Mouse (Mus musculus): Measurements from ENCODE around the gene Ngdn. TPM values are rescaled to one million over a fixed set of nuclear protein-coding genes. Genes with fewer than 3 reads are reported as not detected.

Gene Ngdn
- polyA plus RNA-seq, 1 experiment from 2014 or later, result 44.9 TPM

GRCm38 (mm10) chr14:55016876-55017275 is 1.6 kb downstream of the Ngdn start:
- no peaks in the 10 kb centered on the region for H3K9me3 ChIP-seq (ENCODE audit: control insufficient read depth, low read length)
- no peak overlapping the region for H3K27ac ChIP-seq (ENCODE audit: low read depth, low read length)
- no peaks in the 10 kb centered on the region for H3K27me3 ChIP-seq (ENCODE audit: control insufficient read depth, insufficient read depth, low read length)
- peaks cover 2% of the 10 kb centered on the region; the same call in 1 of the 2 replicates for H3K4me1 ChIP-seq (ENCODE audit: control insufficient read depth, insufficient read depth, low read length)
- H3K4me3 ChIP-seq (ENCODE audit: low read depth, low read length), result no peak overlapping the region
- peaks cover 2% of the 10 kb centered on the region for H3K36me3 ChIP-seq (ENCODE audit: control insufficient read depth, insufficient read depth, low read length)
- H3K9ac ChIP-seq (replicated peaks; ENCODE audit: low read depth, low read length), result no peak overlapping the region
- WGBS, result 94% methylated on average over 16 of the region's 16 CpGs
- ATAC-seq (ENCODE audit: low read depth), result no peak
- no peak overlapping the region for H3K4me2 ChIP-seq (ENCODE audit: low read depth, low read length)

- WGBS, result 30% methylated on average over 9 of the region's 9 CpGs
- Histone ChIP-seq H3K27ac (ENCODE audit: low read depth, low read length) (no peak overlapping the region), H3K27me3 (ENCODE audit: control insufficient read depth, insufficient read depth, low read length) (no peaks in the 10 kb centered on the region), H3K4me1 (ENCODE audit: control insufficient read depth, insufficient read depth, low read length) (no peaks in the 10 kb centered on the region), H3K9me3 (ENCODE audit: control insufficient read depth, low read length) (no peaks in the 10 kb centered on the region), H3K4me3 (ENCODE audit: low read depth, low read length) (no peak overlapping the region), H3K4me2 (ENCODE audit: low read depth, low read length) (no peak overlapping the region), H3K36me3 (ENCODE audit: control insufficient read depth, insufficient read depth, low read length) (peaks cover 18% of the 10 kb centered on the region), H3K9ac (replicated peaks; ENCODE audit: low read depth, low read length) (no peak overlapping the region)
- no peak for ATAC-seq (ENCODE audit: low read depth)
These were observed 5.1 kb downstream of the Ngdn start for GRCm38 (mm10) chr14:55020394-55020793.

GRCm38 (mm10) chr14:55023011-55023410 is 7.8 kb downstream of the Ngdn start:
- H3K4me1 ChIP-seq (ENCODE audit: control insufficient read depth, insufficient read depth, low read length), result peaks cover 5% of the 10 kb centered on the region; the same call in 1 of the 2 replicates
- H3K27ac ChIP-seq (ENCODE audit: low read depth, low read length), result no peak overlapping the region
- no peaks in the 10 kb centered on the region for H3K27me3 ChIP-seq (ENCODE audit: control insufficient read depth, insufficient read depth, low read length)
- 92% methylated on average over 15 of the region's 15 CpGs for WGBS
- no peaks in the 10 kb centered on the region for H3K9me3 ChIP-seq (ENCODE audit: control insufficient read depth, low read length)
- no peak overlapping the region for H3K4me2 ChIP-seq (ENCODE audit: low read depth, low read length)
- peaks cover 18% of the 10 kb centered on the region for H3K36me3 ChIP-seq (ENCODE audit: control insufficient read depth, insufficient read depth, low read length)
- no peak for ATAC-seq (ENCODE audit: low read depth)
- no peak overlapping the region for H3K9ac ChIP-seq (replicated peaks; ENCODE audit: low read depth, low read length)
- no peak overlapping the region for H3K4me3 ChIP-seq (ENCODE audit: low read depth, low read length)

- ATAC-seq (ENCODE audit: low read depth), result no peak
- no peak overlapping the region for H3K4me2 ChIP-seq (ENCODE audit: low read depth, low read length)
- no peaks in the 10 kb centered on the region for H3K27me3 ChIP-seq (ENCODE audit: control insufficient read depth, insufficient read depth, low read length)
- 62% methylated on average over 7 of the region's 7 CpGs for WGBS
- H3K36me3 ChIP-seq (ENCODE audit: control insufficient read depth, insufficient read depth, low read length), result peaks cover 18% of the 10 kb centered on the region
- H3K4me1 ChIP-seq (ENCODE audit: control insufficient read depth, insufficient read depth, low read length), result peaks cover 15% of the 10 kb centered on the region
- H3K27ac ChIP-seq (ENCODE audit: low read depth, low read length), result no peak overlapping the region
- no peaks in the 10 kb centered on the region for H3K9me3 ChIP-seq (ENCODE audit: control insufficient read depth, low read length)
- no peak overlapping the region for H3K4me3 ChIP-seq (ENCODE audit: low read depth, low read length)
- H3K9ac ChIP-seq (replicated peaks; ENCODE audit: low read depth, low read length), result no peak overlapping the region
These were observed 9.0 kb downstream of the Ngdn start for GRCm38 (mm10) chr14:55024236-55024635.

- Histone ChIP-seq H3K4me2 (ENCODE audit: low read depth, low read length) (no peak overlapping the region), H3K27me3 (ENCODE audit: control insufficient read depth, insufficient read depth, low read length) (no peaks in the 10 kb centered on the region), H3K4me1 (ENCODE audit: control insufficient read depth, insufficient read depth, low read length) (peaks cover 21% of the 10 kb centered on the region), H3K27ac (ENCODE audit: low read depth, low read length) (no peak overlapping the region), H3K4me3 (ENCODE audit: low read depth, low read length) (no peak overlapping the region), H3K9me3 (ENCODE audit: control insufficient read depth, low read length) (no peaks in the 10 kb centered on the region), H3K9ac (replicated peaks; ENCODE audit: low read depth, low read length) (no peak overlapping the region), H3K36me3 (ENCODE audit: control insufficient read depth, insufficient read depth, low read length) (peaks cover 18% of the 10 kb centered on the region)
- 85% methylated on average over 5 of the region's 5 CpGs for WGBS
- no peak for ATAC-seq (ENCODE audit: low read depth)
These were observed 10.3 kb downstream of the Ngdn start for GRCm38 (mm10) chr14:55025527-55025926.

- Histone ChIP-seq H3K27me3 (ENCODE audit: control insufficient read depth, insufficient read depth, low read length) (no peaks in the 10 kb centered on the region), H3K4me2 (ENCODE audit: low read depth, low read length) (no peak overlapping the region), H3K9ac (replicated peaks; ENCODE audit: low read depth, low read length) (no peak overlapping the region), H3K9me3 (ENCODE audit: control insufficient read depth, low read length) (no peaks in the 10 kb centered on the region), H3K36me3 (ENCODE audit: control insufficient read depth, insufficient read depth, low read length) (peaks cover 12% of the 10 kb centered on the region), H3K4me3 (ENCODE audit: low read depth, low read length) (no peak overlapping the region), H3K4me1 (ENCODE audit: control insufficient read depth, insufficient read depth, low read length) (peaks cover 21% of the 10 kb centered on the region), H3K27ac (ENCODE audit: low read depth, low read length) (peak overlapping the region; percentile 85)
- 10% methylated on average over 5 of the region's 5 CpGs for WGBS
- 0 out of 2 replicates have a peak, but pooled peaks have one; percentile 2 for ATAC-seq (ENCODE audit: low read depth)
These were observed 12.0 kb downstream of the Ngdn start for GRCm38 (mm10) chr14:55027251-55027650.

GRCm38 (mm10) chr14:55027653-55028052 is 12.4 kb downstream of the Ngdn start:
- 5% methylated on average over 6 of the region's 6 CpGs for WGBS
- H3K27ac ChIP-seq (ENCODE audit: low read depth, low read length), result peak overlapping the region; percentile 85
- no peaks in the 10 kb centered on the region for H3K9me3 ChIP-seq (ENCODE audit: control insufficient read depth, low read length)
- peak; percentile 3 for ATAC-seq (ENCODE audit: low read depth)
- no peak overlapping the region; the same call in 1 of the 2 replicates for H3K9ac ChIP-seq (replicated peaks; ENCODE audit: low read depth, low read length)
- no peak overlapping the region for H3K4me2 ChIP-seq (ENCODE audit: low read depth, low read length)
- no peak overlapping the region for H3K4me3 ChIP-seq (ENCODE audit: low read depth, low read length)
- H3K36me3 ChIP-seq (ENCODE audit: control insufficient read depth, insufficient read depth, low read length), result peaks cover 8% of the 10 kb centered on the region; the same call in 1 of the 2 replicates
- peaks cover 22% of the 10 kb centered on the region for H3K4me1 ChIP-seq (ENCODE audit: control insufficient read depth, insufficient read depth, low read length)
- no peaks in the 10 kb centered on the region for H3K27me3 ChIP-seq (ENCODE audit: control insufficient read depth, insufficient read depth, low read length)

GRCm38 (mm10) chr14:55028333-55028835 is 13.1 kb downstream of the Ngdn start:
- 9% methylated on average over 5 of the region's 5 CpGs for WGBS
- ATAC-seq (ENCODE audit: low read depth), result peak; percentile 83

GRCm38 (mm10) chr14:55029034-55029698 is 13.9 kb downstream of the Ngdn start:
- Histone ChIP-seq H3K27me3 (ENCODE audit: control insufficient read depth, insufficient read depth, low read length) (no peaks in the 10 kb centered on the region), H3K4me2 (ENCODE audit: low read depth, low read length) (peak overlapping the region; percentile 21; the same call in 1 of the 2 replicates), H3K36me3 (ENCODE audit: control insufficient read depth, insufficient read depth, low read length) (no peaks in the 10 kb centered on the region), H3K27ac (ENCODE audit: low read depth, low read length) (peak overlapping the region; percentile 85), H3K9ac (replicated peaks; ENCODE audit: low read depth, low read length) (peak overlapping the region; percentile 17; the same call in 1 of the 2 replicates), H3K9me3 (ENCODE audit: control insufficient read depth, low read length) (no peaks in the 10 kb centered on the region), H3K4me1 (ENCODE audit: control insufficient read depth, insufficient read depth, low read length) (peaks cover 29% of the 10 kb centered on the region), H3K4me3 (ENCODE audit: low read depth, low read length) (no peak overlapping the region; the same call in 1 of the 2 replicates)
- peak; percentile 41 for ATAC-seq (ENCODE audit: low read depth)
- WGBS, result 6% methylated on average over 11 of the region's 11 CpGs

More at GRCm38 (mm10) chr14:55028333-55028835, 13.1 kb downstream of the Ngdn start:
- Histone ChIP-seq H3K4me3 (ENCODE audit: low read depth, low read length) (no peak overlapping the region), H3K27ac (ENCODE audit: low read depth, low read length) (peak overlapping the region; percentile 85), H3K9ac (replicated peaks; ENCODE audit: low read depth, low read length) (peak overlapping the region; percentile 17; the same call in 1 of the 2 replicates), H3K4me2 (ENCODE audit: low read depth, low read length) (peak overlapping the region; percentile 21; the same call in 1 of the 2 replicates), H3K4me1 (ENCODE audit: control insufficient read depth, insufficient read depth, low read length) (peaks cover 29% of the 10 kb centered on the region), H3K9me3 (ENCODE audit: control insufficient read depth, low read length) (no peaks in the 10 kb centered on the region), H3K27me3 (ENCODE audit: control insufficient read depth, insufficient read depth, low read length) (no peaks in the 10 kb centered on the region), H3K36me3 (ENCODE audit: control insufficient read depth, insufficient read depth, low read length) (0 out of 2 replicates have a peak, but pooled peaks cover under 1% of the 10 kb centered on the region)
